Mouse (Mus musculus): Measurements from ENCODE around the gene Nhlh2. TPM values are rescaled to one million over a fixed set of nuclear protein-coding genes. Genes with fewer than 3 reads are reported as not detected.

Gene Nhlh2
- 173 and 196 TPM in 2 replicates for polyA plus RNA-seq (2014; fragmentation: Nextera tagmentation; extraction: Ambion mirVana)

DNA sequence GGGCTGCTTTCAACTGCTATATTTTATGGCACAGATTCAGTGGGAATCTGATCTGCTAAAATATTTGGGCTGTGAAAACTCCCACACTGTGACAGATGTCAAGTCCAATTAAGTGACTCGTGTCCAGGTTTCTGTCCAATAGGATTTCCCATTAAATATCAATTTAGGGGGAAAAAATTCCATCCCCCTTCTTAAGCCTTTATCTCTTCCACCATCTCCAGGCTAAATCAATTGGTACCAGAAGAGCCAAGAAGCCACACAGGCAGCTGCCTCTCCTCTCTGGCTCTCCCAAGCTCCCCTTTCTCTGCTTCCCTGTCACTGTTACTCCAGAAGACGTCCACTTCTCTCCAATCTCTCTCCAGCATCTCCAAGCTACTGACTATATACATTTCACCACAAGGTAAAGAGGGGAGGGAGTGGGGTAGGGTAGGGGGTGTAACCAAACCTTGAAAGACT, at the start of gene Nhlh2:
Nhlh2 (plus strand) TSS at position 151 of the 456 bp plus-strand sequence.
- Histone ChIP-seq H3K4me3 (ENCODE audit: low read depth, low read length) (peak within 1 kb of the TSS; percentile 57), H3K36me3 (ENCODE audit: control insufficient read depth, insufficient read depth, low read length) (no peaks in the 10 kb centered on the region), H3K27me3 (ENCODE audit: control insufficient read depth, insufficient read depth, low read length) (peaks cover 18% of the 10 kb centered on the region), H3K4me2 (replicated peaks; ENCODE audit: low read depth, low read length) (peak within 1 kb of the TSS; percentile 6; the same call in 1 of the 2 replicates), H3K9me3 (ENCODE audit: control insufficient read depth, low read length) (no peaks in the 10 kb centered on the region), H3K4me1 (replicated peaks; ENCODE audit: control insufficient read depth, insufficient read depth, low read length) (no peaks in the 10 kb centered on the region; the same call in 1 of the 2 replicates), H3K27ac (ENCODE audit: low read depth, low read length) (peak within 1 kb of the TSS; percentile 99), H3K9ac (ENCODE audit: low read depth, low read length) (peak within 1 kb of the TSS; percentile 92)
- DNase-seq (ENCODE audit: low spot score) (peak; percentile 59), ATAC-seq (ENCODE audit: low FRiP score) (peak; percentile 31)
- WGBS = 16% methylated on average over 2 of the region's 2 CpGs

DNA sequence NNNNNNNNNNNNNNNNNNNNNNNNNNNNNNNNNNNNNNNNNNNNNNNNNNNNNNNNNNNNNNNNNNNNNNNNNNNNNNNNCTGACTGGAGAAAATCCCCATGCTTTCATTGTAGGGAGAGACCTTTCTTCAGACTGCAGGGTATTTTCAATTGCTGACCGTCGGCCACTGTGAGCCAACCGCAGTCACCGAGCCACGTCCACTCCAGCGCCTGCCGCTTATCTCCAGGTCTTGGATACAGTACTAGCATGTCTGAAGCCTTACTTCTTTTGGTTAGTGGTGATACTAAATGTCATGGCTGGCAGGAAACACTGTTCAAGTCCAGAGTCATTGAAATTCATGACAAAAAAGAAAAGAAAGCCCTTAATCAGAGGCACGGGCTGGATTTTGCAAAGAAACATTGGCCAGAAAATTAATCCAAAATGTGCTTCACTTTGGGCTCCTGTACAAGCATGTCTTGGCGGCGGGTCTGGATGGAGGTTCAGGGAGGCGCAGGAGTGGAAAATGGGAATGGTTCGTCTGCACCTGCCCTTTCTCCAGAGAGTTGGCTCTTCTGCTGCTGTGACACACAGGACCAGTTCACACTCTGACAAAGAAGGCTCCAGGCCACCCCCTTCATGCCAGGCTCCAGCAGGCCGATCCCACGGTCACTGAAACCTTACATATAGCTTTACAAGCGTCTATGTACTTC, 48.6 kb upstream of the Nhlh2 start:
- no peaks in the 10 kb centered on the region for H3K9me3 ChIP-seq (ENCODE audit: control insufficient read depth, low read length)
- no peaks in the 10 kb centered on the region for H3K36me3 ChIP-seq (ENCODE audit: control insufficient read depth, insufficient read depth, low read length)
- ATAC-seq (ENCODE audit: low FRiP score) = no peak
- H3K27ac ChIP-seq (ENCODE audit: low read depth, low read length) = no peak overlapping the region
- no peak overlapping the region for H3K4me2 ChIP-seq (replicated peaks; ENCODE audit: low read depth, low read length)
- no peaks in the 10 kb centered on the region for H3K27me3 ChIP-seq (ENCODE audit: control insufficient read depth, insufficient read depth, low read length)
- 0 out of 2 replicates have a peak, but pooled peaks cover 3% of the 10 kb centered on the region for H3K4me1 ChIP-seq (replicated peaks; ENCODE audit: control insufficient read depth, insufficient read depth, low read length)
- H3K4me3 ChIP-seq (ENCODE audit: low read depth, low read length) = no peak overlapping the region
- no peak overlapping the region for H3K9ac ChIP-seq (ENCODE audit: low read depth, low read length)
- no peak for DNase-seq (ENCODE audit: low spot score)
- WGBS = 90% methylated on average over 15 of the region's 15 CpGs

DNA sequence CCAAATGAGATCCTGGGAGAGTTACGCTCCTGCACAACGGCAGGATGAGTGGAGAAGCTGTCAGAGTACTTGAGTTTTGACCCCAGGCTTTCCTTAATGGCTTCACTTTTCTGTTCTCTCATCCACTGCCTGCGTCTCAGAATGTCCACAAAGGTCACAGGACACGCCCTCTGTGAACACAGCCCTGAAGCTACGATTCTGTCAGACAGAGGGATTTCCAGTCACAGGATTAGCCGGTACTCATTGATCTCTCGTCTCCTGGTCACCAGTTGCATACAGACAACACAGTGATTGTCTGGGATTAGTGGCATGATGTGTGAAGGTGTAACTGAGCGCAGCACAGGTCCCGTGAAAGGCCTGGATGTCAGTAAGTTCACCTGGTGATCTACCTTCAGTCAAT, 46.4 kb upstream of the Nhlh2 start:
- Histone ChIP-seq H3K9me3 (ENCODE audit: control insufficient read depth, low read length) (no peaks in the 10 kb centered on the region), H3K4me2 (replicated peaks; ENCODE audit: low read depth, low read length) (no peak overlapping the region), H3K27me3 (ENCODE audit: control insufficient read depth, insufficient read depth, low read length) (no peaks in the 10 kb centered on the region), H3K27ac (ENCODE audit: low read depth, low read length) (no peak overlapping the region), H3K36me3 (ENCODE audit: control insufficient read depth, insufficient read depth, low read length) (no peaks in the 10 kb centered on the region), H3K9ac (ENCODE audit: low read depth, low read length) (no peak overlapping the region), H3K4me1 (replicated peaks; ENCODE audit: control insufficient read depth, insufficient read depth, low read length) (0 out of 2 replicates have a peak, but pooled peaks cover 3% of the 10 kb centered on the region), H3K4me3 (ENCODE audit: low read depth, low read length) (no peak overlapping the region)
- WGBS = 28% methylated on average over 9 of the region's 9 CpGs
- ATAC-seq (ENCODE audit: low FRiP score) = no peak
- DNase-seq (ENCODE audit: low spot score) = peak; percentile 43

DNA sequence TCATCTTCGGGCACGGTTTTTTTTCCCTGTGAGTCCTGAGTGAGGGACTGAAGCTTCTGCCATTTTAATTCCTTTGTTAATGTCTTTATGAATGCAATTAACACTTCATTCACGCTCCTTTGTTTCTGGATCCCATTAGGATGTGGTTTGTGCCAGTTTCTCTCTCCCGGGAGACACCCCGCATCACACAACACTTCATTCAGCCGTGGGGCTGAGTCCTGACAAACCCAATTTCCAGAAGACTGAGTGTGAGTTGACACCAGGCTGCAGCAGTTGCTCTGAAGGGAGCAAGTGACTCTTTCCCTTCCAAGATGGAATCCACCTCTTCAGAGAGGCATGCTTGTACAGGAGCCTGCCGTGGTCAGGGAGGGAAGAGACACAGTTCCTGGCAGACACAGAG, 45.5 kb upstream of the Nhlh2 start:
- H3K27me3 ChIP-seq (ENCODE audit: control insufficient read depth, insufficient read depth, low read length) = no peaks in the 10 kb centered on the region
- no peaks in the 10 kb centered on the region for H3K9me3 ChIP-seq (ENCODE audit: control insufficient read depth, low read length)
- no peak for ATAC-seq (ENCODE audit: low FRiP score)
- H3K9ac ChIP-seq (ENCODE audit: low read depth, low read length) = no peak overlapping the region
- whole genome bisulfite sequencing = 49% methylated on average over 7 of the region's 7 CpGs
- no peak for DNase-seq (ENCODE audit: low spot score)
- H3K4me1 ChIP-seq (replicated peaks; ENCODE audit: control insufficient read depth, insufficient read depth, low read length) = 0 out of 2 replicates have a peak, but pooled peaks cover 3% of the 10 kb centered on the region
- no peak overlapping the region for H3K4me3 ChIP-seq (ENCODE audit: low read depth, low read length)
- H3K36me3 ChIP-seq (ENCODE audit: control insufficient read depth, insufficient read depth, low read length) = no peaks in the 10 kb centered on the region
- no peak overlapping the region for H3K4me2 ChIP-seq (replicated peaks; ENCODE audit: low read depth, low read length)
- H3K27ac ChIP-seq (ENCODE audit: low read depth, low read length) = peak overlapping the region; percentile 14; the same call in 1 of the 2 replicates

DNA sequence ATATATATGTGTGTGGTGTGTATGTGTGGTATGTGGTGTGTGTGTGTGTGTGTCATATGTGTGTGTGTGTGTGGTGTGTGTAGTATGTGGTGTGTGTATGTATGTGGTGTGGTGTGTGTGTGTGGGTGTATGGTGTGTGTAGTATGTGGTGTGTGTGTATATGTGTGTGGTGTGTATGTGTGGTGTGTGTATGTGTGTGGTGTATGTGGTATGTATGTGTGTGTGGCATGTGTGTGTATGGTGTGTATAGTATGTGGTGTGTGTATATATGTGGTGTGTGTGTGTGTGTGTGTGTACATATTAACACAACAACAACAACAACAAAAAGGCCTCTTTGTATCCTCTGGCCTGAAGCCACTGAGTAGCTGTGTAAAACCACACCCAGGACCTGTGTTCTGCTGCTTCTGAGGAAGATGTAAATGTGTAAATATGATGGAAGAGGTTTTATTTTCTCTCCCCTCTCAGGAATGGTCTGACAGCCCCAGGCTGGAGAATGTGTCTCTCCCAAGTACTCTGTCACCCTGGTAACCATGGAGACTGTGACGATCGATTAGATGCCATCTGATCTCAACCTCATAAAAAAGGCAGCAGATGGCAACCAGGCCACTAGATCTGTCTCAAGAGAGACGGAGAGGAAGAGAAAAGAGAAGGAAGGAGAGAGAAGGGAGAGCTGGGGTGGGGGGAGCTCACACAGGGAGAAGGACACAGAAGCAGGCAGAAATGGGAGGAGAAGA, 42.9 kb upstream of the Nhlh2 start:
- WGBS = 17% methylated on average over 3 of the region's 3 CpGs
- Histone ChIP-seq H3K9me3 (ENCODE audit: control insufficient read depth, low read length) (no peaks in the 10 kb centered on the region), H3K27me3 (ENCODE audit: control insufficient read depth, insufficient read depth, low read length) (no peaks in the 10 kb centered on the region), H3K36me3 (ENCODE audit: control insufficient read depth, insufficient read depth, low read length) (no peaks in the 10 kb centered on the region), H3K9ac (ENCODE audit: low read depth, low read length) (no peak overlapping the region), H3K4me2 (replicated peaks; ENCODE audit: low read depth, low read length) (no peak overlapping the region), H3K27ac (ENCODE audit: low read depth, low read length) (peak overlapping the region; percentile 82), H3K4me1 (replicated peaks; ENCODE audit: control insufficient read depth, insufficient read depth, low read length) (0 out of 2 replicates have a peak, but pooled peaks cover 3% of the 10 kb centered on the region), H3K4me3 (ENCODE audit: low read depth, low read length) (no peak overlapping the region)
- DNase-seq (ENCODE audit: low spot score) = peak; percentile 76
- ATAC-seq (ENCODE audit: low FRiP score) = peak; percentile 90

DNA sequence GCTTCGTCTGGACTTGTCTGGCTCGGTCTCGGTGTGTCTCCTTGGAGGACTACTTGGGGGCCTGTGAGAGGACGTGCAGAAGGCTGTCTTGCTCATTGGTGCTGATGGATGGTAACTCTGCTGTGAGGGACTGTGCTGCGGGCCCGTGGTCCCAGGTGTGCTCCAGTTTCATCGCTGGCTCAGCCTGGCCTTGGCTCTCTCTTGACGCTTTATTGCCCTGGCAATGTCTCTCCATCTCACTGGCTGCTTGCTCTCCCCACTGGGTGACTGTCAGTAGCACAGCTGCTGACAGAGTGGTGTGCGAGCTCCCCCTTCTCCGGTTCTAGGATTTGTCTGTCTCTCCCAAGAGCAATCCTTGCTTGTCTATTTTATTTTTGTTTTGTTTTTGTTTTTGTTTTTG, 34.5 kb upstream of the Nhlh2 start:
- H3K4me3 ChIP-seq (ENCODE audit: low read depth, low read length) = no peak overlapping the region
- ATAC-seq (ENCODE audit: low FRiP score) = no peak
- 81% methylated on average over 10 of the region's 10 CpGs for WGBS
- H3K9ac ChIP-seq (ENCODE audit: low read depth, low read length) = no peak overlapping the region
- H3K4me2 ChIP-seq (replicated peaks; ENCODE audit: low read depth, low read length) = no peak overlapping the region
- no peaks in the 10 kb centered on the region for H3K27me3 ChIP-seq (ENCODE audit: control insufficient read depth, insufficient read depth, low read length)
- no peaks in the 10 kb centered on the region for H3K36me3 ChIP-seq (ENCODE audit: control insufficient read depth, insufficient read depth, low read length)
- no peak for DNase-seq (ENCODE audit: low spot score)
- no peak overlapping the region for H3K27ac ChIP-seq (ENCODE audit: low read depth, low read length)
- H3K9me3 ChIP-seq (ENCODE audit: control insufficient read depth, low read length) = no peaks in the 10 kb centered on the region
- H3K4me1 ChIP-seq (replicated peaks; ENCODE audit: control insufficient read depth, insufficient read depth, low read length) = no peaks in the 10 kb centered on the region

DNA sequence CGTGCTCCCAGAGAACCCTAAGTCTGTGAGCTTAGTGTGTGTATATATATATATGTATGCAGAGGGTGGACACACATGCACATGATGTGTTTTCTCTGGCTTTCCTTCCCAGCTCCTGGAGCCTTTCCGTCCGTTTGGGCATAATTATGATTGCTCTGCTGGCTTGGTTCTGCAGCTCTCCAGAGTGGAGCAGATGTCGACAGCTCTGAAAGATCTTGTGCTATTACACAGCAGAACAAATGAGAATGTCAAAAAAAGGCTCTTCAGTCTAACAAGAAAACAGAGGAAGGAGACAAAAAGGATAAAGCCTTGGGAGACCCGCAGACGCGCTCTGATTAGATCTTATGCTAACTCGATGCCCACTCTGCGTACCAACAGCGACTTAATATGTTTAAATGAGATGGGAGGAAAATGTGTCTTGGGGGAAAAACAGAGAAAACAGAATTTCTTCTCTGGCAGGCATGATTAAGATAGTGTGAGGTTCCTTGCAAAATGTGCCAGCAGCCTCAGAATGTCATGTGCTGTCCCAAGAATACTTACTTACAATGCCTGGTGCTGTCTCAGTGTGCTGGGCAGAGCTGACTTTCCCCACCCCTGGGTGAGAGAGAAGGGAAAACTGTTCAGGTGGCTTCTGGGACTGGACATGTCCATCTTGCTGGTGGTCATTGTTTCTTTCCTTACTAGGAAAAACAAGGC, 31.4 kb upstream of the Nhlh2 start:
- DNase-seq (ENCODE audit: low spot score) (no peak), ATAC-seq (ENCODE audit: low FRiP score) (no peak)
- Histone ChIP-seq H3K9ac (ENCODE audit: low read depth, low read length) (no peak overlapping the region), H3K4me1 (replicated peaks; ENCODE audit: control insufficient read depth, insufficient read depth, low read length) (no peaks in the 10 kb centered on the region), H3K4me3 (ENCODE audit: low read depth, low read length) (no peak overlapping the region), H3K36me3 (ENCODE audit: control insufficient read depth, insufficient read depth, low read length) (no peaks in the 10 kb centered on the region), H3K27ac (ENCODE audit: low read depth, low read length) (peak overlapping the region; percentile 11; the same call in 1 of the 2 replicates), H3K27me3 (ENCODE audit: control insufficient read depth, insufficient read depth, low read length) (no peaks in the 10 kb centered on the region), H3K4me2 (replicated peaks; ENCODE audit: low read depth, low read length) (no peak overlapping the region), H3K9me3 (ENCODE audit: control insufficient read depth, low read length) (no peaks in the 10 kb centered on the region)
- 81% methylated on average over 10 of the region's 10 CpGs for WGBS

DNA sequence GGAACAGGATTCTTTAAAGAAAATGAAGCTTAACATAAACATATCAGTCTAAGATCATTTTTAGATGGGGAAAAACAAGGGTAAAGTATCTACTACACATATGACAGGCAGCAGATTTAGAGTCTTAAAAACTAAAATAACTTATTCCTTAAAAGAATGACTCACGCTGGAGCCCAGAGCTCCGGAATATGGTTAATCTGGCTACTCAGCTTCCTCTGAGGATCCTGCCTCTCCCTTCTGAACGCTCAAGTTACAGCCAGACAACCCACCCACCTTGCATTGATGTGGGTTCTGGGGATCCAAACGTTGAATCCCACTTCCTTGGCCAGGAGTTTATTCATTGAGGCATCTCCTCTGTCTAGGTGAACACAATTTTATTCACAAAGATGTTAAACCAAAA, 26.0 kb upstream of the Nhlh2 start:
- no peaks in the 10 kb centered on the region for H3K9me3 ChIP-seq (ENCODE audit: control insufficient read depth, low read length)
- H3K9ac ChIP-seq (ENCODE audit: low read depth, low read length) = no peak overlapping the region
- 70% methylated on average over 4 of the region's 4 CpGs for WGBS
- DNase-seq (ENCODE audit: low spot score) = no peak
- no peak for ATAC-seq (ENCODE audit: low FRiP score)
- no peak overlapping the region for H3K27ac ChIP-seq (ENCODE audit: low read depth, low read length)
- H3K4me1 ChIP-seq (replicated peaks; ENCODE audit: control insufficient read depth, insufficient read depth, low read length) = no peaks in the 10 kb centered on the region
- H3K36me3 ChIP-seq (ENCODE audit: control insufficient read depth, insufficient read depth, low read length) = no peaks in the 10 kb centered on the region
- H3K27me3 ChIP-seq (ENCODE audit: control insufficient read depth, insufficient read depth, low read length) = no peaks in the 10 kb centered on the region
- H3K4me3 ChIP-seq (ENCODE audit: low read depth, low read length) = no peak overlapping the region
- H3K4me2 ChIP-seq (replicated peaks; ENCODE audit: low read depth, low read length) = no peak overlapping the region
